Mouse (Mus musculus) forebrain, embryonic 12.5 days (tissue): ENCODE data around the gene Lce3f. TPM values are rescaled to one million over a fixed set of nuclear protein-coding genes. Genes with fewer than 3 reads are reported as not detected.

Experiments used
- ATAC-seq: fragments of 200-750 bp; cut with Nextera tagmentation; 2 replicates; pipeline ENCODE4 v1.8.0; 2017; ENCODE audit warnings: moderate TSS enrichment; ENCODE audit not compliant: low FRiP score
- H3K27ac ChIP-seq: fragments of 300-500 bp; sonication (generic); 2 replicates; pipeline ENCODE4 v1.5.1; 2016; ENCODE audit warnings: mild to moderate bottlenecking
- H3K27me3 ChIP-seq: fragments of 300-500 bp; sonication (generic); 2 replicates; pipeline ENCODE4 v1.6.1; 2016; ENCODE audit warnings: mild to moderate bottlenecking
- H3K36me3 ChIP-seq: fragments of 300-500 bp; sonication (generic); replicated peaks from 2 replicates; pipeline ENCODE4 v1.6.1; 2016; ENCODE audit warnings: mild to moderate bottlenecking
- H3K4me1 ChIP-seq: fragments of 300-500 bp; sonication (generic); 2 replicates; pipeline ENCODE4 v1.6.1; 2016
- H3K4me2 ChIP-seq: fragments of 300-500 bp; sonication (generic); 2 replicates; pipeline ENCODE4 v1.6.1; 2016; ENCODE audit warnings: mild to moderate bottlenecking, moderate library complexity
- H3K4me3 ChIP-seq: fragments of 300-500 bp; sonication (generic); replicated peaks from 2 replicates; pipeline ENCODE4 v1.5.1; 2016; ENCODE audit warnings: mild to moderate bottlenecking
- H3K9ac ChIP-seq: fragments of 300-500 bp; sonication (generic); 2 replicates; pipeline ENCODE4 v1.6.1; 2016; ENCODE audit warnings: mild to moderate bottlenecking
- H3K9me3 ChIP-seq: fragments of 300-500 bp; sonication (generic); 2 replicates; pipeline ENCODE4 v1.6.1; 2016
- WGBS: fragments of 180-500 bp; shearing (Covaris S2); methylation state at CpG from one replicate; pipeline ENCODE4 v1.1.7; 2016; 5-methylcytosine and 5-hydroxymethylcytosine counted together
- polyA plus RNA-seq: library from polyadenylated mRNA; unstranded; fragments of >200 nt; fragmentation: Nextera tagmentation; extraction: Ambion mirVana; gene quantifications from 2 replicates; pipeline ENCODE4 v1.2.1, GENCODE M21; 2016

The Lce3f gene
- polyA plus RNA-seq, 1 experiment from 2014 or later: not detected

GRCm38 (mm10) chr3:93023411-93024184, 31.6 kb downstream of the Lce3f start:
- Histone ChIP-seq H3K36me3 (no peaks in the 10 kb centered on the region), H3K27ac (no peak overlapping the region), H3K9ac (no peak overlapping the region), H3K4me1 (no peaks in the 10 kb centered on the region), H3K9me3 (no peaks in the 10 kb centered on the region), H3K4me3 (no peak overlapping the region), H3K4me2 (no peak overlapping the region), H3K27me3 (no peaks in the 10 kb centered on the region)
- 85% methylated on average over 3 of the region's 3 CpGs for WGBS
- ATAC-seq: no peak

DNA sequence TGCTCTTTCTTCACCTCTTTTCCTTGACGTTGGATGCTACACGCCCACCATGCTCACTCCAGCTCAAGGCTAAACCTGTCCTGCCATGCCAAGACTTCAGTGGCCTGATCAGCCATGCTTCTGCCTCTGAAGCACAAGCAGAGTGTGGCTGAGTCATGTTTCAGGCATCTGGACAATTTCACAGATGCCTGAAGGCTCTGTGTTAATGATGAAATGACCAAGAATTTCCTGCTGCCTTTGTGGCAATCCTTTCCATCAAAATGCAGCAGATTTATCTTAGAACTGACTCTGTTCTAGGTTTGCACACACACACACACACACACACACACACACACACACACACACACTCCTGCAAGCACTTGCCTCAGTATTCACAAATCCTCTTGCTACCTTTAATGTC, 33.5 kb downstream of the Lce3f start:
- H3K27me3 ChIP-seq: no peaks in the 10 kb centered on the region
- H3K4me1 ChIP-seq: no peaks in the 10 kb centered on the region
- 80% methylated on average over 2 of the region's 2 CpGs for WGBS
- no peak for ATAC-seq
- H3K36me3 ChIP-seq: no peaks in the 10 kb centered on the region
- H3K9ac ChIP-seq: no peak overlapping the region
- H3K27ac ChIP-seq: no peak overlapping the region
- no peak overlapping the region for H3K4me2 ChIP-seq
- H3K9me3 ChIP-seq: no peaks in the 10 kb centered on the region
- H3K4me3 ChIP-seq: no peak overlapping the region

GRCm38 (mm10) chr3:93031450-93031849, 39.4 kb downstream of the Lce3f start:
- Histone ChIP-seq H3K27ac (no peak overlapping the region), H3K4me1 (no peaks in the 10 kb centered on the region), H3K4me2 (no peak overlapping the region), H3K27me3 (no peaks in the 10 kb centered on the region), H3K36me3 (no peaks in the 10 kb centered on the region), H3K9ac (no peak overlapping the region), H3K9me3 (no peaks in the 10 kb centered on the region), H3K4me3 (no peak overlapping the region)
- ATAC-seq: peak; percentile 81; the same call in 1 of the 2 replicates
- WGBS: 50% methylated on average over 5 of the region's 5 CpGs

Other genes with a start within 250 kb of the Lce3f start
- gene Lce1g, start 239.9 kb upstream of the Lce3f start, polyA plus RNA-seq: not detected in 2 replicates
- not detected in 2 replicates for gene Lce1h, start 227.2 kb upstream of the Lce3f start, polyA plus RNA-seq
- gene Lce1i, start 213.3 kb upstream of the Lce3f start, polyA plus RNA-seq: not detected in 2 replicates
- not detected in 2 replicates for gene Lce1j, start 201.7 kb upstream of the Lce3f start, polyA plus RNA-seq
- gene Lce1k, start 184.3 kb upstream of the Lce3f start, polyA plus RNA-seq: not detected in 2 replicates
- gene Kprp, start 165.0 kb upstream of the Lce3f start, polyA plus RNA-seq: not detected in 2 replicates
- not detected in 2 replicates for gene Lce1l, start 140.9 kb upstream of the Lce3f start, polyA plus RNA-seq
- gene 2310050C09Rik, start 122.0 kb upstream of the Lce3f start, polyA plus RNA-seq: not detected in 2 replicates
- gene Lce3a, start 66.0 kb upstream of the Lce3f start, polyA plus RNA-seq: not detected in 2 replicates
- not detected in 2 replicates for gene Lce3b, start 59.2 kb upstream of the Lce3f start, polyA plus RNA-seq
- not detected in 2 replicates for gene Lce3c, start 47.7 kb upstream of the Lce3f start, polyA plus RNA-seq
- not detected in 2 replicates for gene Lce3d, start 34.8 kb upstream of the Lce3f start, polyA plus RNA-seq
- gene Lce3e, start 25.2 kb upstream of the Lce3f start, polyA plus RNA-seq: not detected in 2 replicates
- not detected in 2 replicates for gene Crct1, start 23.5 kb downstream of the Lce3f start, polyA plus RNA-seq
- not detected in 2 replicates for gene Lce1m, start 26.8 kb downstream of the Lce3f start, polyA plus RNA-seq
- gene Gm4858, start 76.6 kb downstream of the Lce3f start, polyA plus RNA-seq: not detected in 2 replicates
- gene Crnn, start 152.6 kb downstream of the Lce3f start, polyA plus RNA-seq: not detected in 2 replicates
- not detected in 2 replicates for gene Flg2, start 205.1 kb downstream of the Lce3f start, polyA plus RNA-seq